Mouse (Mus musculus) ES-CJ7 (cell line): ENCODE measurements at regions not wholly inside any gene's neighbourhood (a gene's known extent, or its start where the extent isn't known, plus 50 kb on each side); places are given as distances from the start of the nearest gene placed in this dataset.
A peak's percentile ranks its signal among the peaks of the same experiment; 100 is the strongest.

Experiments
- DNase-seq: peaks from one replicate; pipeline ENCODE4 v3.0.0; 2011; ENCODE audit warnings: low read depth, low spot score

DNA sequence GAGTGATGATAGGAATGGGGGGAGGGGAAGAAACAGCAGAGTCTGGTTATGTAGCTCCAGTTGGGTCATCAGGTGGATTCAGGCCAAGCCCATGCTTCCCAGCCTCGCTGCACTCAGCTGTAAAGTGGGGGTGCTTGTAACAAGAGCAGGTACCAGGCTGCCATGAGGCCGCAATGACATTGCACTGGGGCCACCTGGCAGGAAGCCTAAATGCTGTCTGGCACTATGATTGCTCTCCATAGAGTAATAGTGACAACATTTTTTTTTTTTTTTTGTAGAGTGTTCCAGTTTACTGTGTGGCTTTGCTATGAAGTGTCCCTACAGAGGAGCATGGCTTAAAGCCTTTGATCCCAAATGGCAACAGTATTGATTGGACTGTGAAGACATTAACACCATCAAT lies 171.9 kb upstream of the Prok2 start:
- no peak for DNase-seq

DNA sequence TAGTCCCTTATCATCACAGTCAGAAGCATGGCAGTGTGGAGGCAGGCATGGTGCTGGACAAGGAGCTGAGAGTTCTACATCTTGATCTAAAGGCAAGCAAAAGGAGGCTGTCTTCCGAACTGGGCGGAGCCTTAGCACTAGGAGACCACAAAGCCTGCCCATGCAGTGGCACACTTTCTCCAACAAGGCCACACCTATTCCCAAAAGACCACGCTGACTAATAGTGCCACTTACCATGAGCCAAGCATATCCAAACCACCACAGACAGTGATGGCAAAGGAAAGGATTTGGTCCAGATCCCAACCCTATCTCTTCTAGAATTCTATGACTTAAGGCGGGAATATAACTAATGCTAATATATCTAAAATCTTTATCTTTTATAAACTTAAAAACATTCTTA lies 169.4 kb upstream of the Prok2 start:
- no peak for DNase-seq

DNA sequence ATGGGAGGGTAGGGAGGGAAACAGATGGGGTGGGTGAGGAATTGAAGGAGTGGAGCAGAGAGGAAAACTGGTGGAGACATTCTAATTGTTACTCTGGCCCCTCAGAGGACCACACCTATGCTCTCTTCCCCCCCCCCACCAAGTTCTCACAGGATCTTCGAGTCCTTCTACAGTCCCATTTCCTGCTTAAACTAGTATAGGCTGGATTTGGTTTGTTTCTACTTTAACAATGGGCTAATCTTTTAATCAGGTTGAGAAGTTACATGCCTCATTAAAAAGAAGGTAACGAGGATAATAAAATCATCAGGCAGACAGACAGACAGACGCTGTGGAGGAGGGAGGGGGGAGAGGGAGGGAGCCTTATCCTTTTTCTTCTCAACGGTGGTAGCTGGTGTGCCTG lies 167.7 kb upstream of the Prok2 start:
- peak; percentile 76 for DNase-seq

DNA sequence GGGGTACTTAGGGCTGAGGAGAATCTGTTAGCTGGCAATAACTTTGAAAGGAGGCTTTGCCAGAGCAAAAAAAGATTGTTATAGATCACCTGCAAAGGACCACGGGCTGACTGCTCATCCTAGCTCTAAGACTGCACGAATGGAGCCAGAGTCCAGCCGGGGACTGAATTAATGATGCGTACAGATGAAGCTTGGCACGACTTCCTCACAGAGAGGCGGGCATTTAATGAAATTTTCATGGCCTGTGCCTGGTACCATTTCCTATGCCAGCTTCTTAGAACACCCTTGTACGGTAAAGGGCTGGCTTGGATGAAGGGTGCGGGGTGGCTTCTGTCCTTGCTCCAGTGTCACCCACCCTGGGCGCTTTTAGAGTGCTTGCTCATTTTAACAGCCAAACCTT lies 166.0 kb upstream of the Prok2 start:
- DNase-seq, result no peak

DNA sequence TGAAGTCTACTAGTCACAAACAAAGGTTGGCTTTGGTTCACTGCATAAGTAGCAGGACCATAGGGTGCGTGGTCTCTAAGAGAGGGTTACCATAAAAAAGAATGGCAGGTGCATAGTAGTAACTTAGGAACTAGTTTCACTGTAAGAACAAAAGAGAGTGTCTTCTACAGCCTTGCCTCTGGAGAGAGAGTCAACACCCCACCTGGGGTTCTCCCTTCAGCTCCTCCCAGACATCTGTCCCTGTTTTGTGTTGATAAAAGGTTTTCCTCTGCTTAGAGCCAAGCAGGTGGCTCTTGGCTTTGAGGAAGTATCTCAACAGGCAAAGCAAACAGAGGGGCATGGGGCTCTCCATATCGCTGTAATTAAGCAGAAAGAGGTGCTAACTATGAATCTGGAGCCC lies 165.6 kb upstream of the Prok2 start:
- DNase-seq, result peak; percentile 21

DNA sequence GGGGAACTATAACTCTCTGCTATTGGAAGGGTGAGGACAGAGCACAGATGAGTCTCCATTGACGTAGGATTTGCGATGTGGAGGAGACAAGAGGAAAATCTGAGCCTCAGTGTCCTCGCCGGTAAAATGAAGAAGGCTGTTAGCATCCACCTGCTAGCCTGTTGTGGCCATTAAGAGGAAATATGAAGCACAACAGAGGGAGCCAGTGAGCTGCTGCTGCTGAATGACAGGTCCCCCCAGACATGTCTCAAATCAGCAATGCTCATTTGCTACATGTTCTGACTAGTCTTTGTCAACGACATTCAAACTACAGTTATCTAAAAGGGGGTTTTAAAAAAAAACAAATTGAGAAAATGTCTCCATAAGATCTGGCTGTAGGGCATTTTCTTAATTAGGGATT lies 164.6 kb upstream of the Prok2 start:
- DNase-seq, result peak; percentile 31

DNA sequence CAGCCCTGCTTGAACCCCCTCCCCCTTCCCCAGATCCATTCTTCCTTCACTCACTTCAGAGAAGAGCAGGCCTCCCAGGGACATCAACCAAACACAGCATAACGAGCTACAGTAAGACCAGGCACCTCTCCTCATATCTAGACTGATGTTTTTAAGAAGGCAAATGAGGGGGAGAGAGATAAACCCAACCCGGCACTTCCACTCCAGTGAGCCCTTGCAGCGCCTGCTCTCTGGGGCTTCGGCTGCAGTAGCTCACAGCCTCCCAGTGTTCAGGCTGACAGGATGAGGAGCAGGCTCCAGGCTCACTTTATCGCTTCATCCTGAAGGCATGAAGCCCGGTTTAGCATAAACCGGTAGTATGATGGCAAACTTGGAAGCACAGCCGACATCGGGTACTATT lies 162.9 kb upstream of the Prok2 start:
- no peak for DNase-seq

DNA sequence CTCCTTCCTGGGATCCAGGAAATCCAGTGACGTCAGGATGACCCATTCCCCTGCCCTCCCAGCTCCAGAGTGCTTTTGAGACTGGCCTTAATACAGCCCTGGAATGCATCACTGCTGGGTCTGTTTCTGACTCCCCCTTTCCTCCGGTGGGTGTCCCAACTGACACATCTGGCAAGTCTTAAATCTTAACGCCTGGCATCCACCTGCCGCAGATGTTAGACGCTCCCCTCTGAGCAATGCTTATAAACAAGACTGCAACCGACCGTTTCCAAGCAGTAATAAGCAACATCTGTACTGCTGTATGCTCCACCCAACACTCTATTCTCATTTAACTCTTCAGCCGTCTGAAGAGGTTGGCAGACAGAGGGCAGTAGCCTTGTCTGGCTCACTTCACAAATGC lies 161.7 kb upstream of the Prok2 start:
- no peak for DNase-seq

DNA sequence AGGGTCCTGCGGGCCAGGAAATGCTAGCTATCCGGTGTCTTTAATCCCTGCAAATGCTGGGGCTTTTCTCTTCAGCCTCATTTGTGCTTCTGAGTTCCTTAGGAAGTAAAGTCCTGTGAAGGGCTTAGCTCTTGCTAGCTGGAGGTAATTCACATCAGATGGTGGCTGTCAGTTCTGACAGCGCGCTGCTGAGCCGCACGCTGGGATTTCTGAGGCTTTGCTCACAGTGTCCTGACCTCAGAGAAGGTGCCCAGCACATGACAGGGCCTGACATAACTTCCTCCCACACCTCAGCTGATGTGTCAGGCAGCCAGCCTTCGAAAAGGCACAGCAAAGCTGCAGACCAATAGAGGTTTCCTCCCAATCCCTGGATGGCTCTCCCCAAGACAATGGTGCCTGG lies 158.6 kb upstream of the Prok2 start:
- no peak for DNase-seq

DNA sequence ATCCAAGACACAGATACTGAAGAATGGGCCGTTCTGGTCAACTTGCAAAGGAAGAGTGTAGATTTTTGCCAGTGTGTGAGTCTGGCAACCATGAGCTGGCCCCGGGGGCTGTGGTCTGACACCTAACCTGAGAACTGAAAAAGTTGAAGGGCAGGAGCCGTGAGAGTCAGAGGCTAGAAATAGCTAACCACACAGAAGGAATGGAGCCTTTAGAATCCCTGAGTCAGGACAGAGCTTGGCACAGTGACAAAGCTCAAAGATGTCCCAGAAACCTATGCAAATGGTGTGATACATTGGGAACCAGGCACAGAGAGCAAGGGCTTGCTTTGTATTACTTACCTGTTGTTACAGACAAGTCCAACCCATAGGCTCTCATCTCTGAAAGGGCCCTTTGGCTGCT lies 157.9 kb upstream of the Prok2 start:
- no peak for DNase-seq

DNA sequence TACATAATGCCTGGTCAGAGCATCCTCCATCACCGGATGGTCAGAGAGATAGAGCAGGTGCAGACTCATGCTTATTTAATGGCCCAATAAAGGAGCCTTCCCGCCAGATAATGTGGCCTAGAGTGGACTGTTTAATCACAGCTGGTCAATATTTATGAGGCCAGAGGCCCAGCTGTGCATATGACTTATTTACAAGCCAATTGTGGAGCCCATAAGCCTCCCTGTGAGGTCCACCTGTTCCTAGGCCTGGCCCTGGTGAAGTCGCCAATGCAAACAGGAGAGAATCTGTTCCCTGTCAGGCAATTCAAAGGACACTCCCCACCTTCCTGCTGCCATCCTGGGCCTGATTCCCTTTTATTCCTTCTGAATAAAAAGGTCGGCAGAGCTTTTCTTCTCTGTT lies 155.4 kb upstream of the Prok2 start:
- DNase-seq, result no peak

DNA sequence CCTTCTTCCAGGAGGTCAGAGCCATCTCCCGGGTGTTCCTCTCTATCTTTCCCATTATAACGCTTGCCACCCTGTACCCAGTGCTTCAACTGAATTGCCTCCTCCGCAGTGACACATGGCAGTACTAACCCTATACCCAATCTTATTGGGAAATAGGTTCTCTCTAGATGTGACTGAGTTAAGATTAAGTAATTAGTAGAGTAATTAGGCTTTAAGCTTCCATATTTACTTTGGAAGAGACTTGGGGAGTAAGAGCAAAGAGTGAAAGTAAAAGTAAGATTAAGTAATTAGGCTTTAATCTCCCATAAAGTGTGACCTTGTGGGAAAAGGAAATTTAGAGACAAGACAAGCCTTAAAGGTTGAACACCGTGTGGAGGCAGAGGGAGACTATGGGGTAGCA lies 148.7 kb upstream of the Prok2 start:
- no peak for DNase-seq

DNA sequence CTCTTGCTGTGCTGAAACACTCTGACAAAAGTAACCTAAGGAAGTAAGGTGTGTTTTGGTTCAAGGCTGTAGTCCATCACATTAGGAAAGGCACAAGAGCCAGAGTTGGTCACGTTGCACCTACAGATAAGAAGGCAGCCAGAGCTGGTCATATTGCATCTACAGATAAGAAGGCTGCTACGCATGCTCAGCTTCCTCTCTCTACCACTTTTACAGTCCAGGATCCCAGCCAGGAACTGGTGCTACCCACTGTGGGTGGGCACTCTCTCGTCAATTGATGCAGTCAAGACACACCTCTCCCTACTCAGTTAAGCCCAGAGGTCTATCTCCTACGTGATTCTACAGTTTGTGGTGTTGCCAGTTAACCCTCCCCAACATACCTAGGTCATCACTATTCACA lies 147.8 kb upstream of the Prok2 start:
- no peak for DNase-seq

DNA sequence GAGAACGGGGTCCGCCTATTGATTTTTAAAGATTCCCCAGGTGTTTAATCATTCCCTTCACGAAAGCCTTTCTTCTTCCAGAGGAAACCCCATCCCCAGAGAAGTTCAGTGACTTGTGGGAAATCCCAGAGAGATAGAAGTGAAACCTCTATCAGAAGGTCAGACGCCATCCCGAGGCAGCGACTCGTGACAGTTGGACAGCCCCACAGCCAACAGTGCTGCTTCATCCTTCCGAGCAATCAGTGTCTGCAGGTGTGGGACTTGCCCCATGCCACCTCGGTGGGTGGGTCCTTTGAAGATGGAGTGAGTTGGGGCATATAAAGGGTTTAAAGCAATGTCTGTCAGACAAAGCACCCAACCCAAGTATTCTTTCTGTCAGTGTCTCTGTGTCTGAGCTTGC lies 139.9 kb upstream of the Prok2 start:
- no peak for DNase-seq

DNA sequence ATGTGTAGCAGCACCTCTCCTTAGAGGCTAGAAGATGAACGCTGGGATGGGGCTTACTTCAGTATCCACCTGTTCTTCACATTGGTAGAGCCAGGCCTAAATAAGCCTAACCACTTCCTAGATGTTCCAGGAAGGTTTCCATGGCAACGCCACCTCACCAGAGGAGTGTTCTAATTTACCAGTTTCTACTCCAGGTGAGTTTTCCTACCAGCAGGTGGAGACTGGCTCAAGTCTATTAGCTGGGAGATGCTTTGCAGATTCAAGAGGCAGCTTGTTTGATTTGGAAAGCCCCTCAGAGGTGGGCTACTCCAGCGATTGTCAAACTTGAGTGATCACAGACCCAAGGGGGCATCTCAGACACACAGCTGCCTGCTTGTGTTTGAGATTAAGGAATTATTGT lies 138.8 kb upstream of the Prok2 start:
- peak; percentile 86 for DNase-seq

DNA sequence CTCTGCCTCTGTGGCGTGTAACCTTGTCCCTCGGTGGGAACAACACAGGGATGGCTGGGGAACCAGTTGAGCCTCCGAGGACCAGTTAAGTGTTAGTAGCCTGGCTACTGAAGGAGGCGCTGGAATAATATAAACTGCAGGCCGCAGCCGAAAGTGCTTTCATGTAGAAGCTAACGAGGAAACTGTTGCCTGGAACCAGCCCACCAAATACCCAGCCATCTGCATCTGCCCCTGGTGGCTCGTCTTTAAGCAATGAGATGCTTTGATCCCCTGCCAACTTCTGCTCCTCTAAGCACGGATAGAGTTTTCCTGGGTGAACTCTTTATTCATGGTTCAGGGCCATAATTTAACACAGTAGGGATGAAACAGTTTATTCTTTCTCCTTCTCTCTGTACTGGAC lies 137.2 kb upstream of the Prok2 start:
- no peak for DNase-seq

DNA sequence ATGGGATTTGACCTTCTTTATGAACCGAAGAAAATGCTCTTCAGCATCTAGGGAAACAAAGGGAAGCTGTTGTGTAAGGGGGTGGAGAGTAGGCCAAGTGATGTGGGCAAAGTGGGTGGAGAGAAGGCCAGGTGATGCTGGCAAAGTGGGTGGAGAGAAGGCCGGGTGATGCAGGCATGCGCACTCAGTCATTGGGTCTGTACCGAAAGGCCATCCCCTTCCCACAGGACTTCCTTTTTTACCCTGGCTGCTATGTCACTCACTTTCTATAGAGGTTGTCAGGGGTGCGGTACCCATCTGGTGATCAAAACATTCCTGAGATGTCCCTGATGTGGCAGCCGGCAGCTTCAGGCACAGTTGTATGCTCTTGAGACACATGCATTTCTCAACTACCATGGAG lies 131.2 kb upstream of the Prok2 start:
- DNase-seq, result peak; percentile 25

DNA sequence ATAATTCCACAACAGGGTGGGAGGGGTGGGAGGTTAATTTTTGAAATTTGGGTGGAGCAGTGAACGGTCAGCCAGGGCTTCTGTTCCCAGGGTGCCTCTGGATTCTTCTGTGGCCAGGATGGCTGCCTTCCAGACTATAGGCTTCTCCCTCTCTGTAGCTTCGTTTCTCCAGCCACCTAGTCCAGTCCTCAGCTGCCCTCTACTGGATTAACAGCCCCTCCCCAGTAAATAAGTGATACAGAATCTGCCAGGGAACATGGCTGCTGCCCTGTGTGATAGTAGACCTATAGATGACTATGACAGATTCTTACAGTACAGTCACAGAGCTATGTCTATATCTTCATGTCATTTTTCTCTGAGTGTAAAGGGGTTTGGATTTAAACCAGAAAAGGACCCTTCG lies 127.5 kb upstream of the Prok2 start:
- DNase-seq, result peak; percentile 32

DNA sequence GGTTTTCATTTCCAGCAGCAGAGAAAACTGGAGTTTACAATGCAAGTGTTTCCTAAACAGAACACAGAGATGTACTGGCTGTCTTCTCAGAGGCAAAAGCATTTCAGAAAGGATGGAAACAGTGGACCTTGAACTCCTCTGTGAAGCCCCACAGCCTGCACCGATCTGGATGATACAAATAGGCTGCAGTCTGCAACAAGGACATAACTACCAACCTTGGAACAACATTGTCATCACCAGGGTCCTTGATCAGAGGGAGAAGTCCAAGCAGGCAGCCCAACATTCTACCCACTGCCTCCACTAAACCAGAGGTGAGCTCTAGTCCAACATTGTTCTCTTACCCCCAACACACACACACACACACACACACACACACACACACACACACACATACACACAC lies 124.5 kb upstream of the Prok2 start:
- no peak for DNase-seq

DNA sequence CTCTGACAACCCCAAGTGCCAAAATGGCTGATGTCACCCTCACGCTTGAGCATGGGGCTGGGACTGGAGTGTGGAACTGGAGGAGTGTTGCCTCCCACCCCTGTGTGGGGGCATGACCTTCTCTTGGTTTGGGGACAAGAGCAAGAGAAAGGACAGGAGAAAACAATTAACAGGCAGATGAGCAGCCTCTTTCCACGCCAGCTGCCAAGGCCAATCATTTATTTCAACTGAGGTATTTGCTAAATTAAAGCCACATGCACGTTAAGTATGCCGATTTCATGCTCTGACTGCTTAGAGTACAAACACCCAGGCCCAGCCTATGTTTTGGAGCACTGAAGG lies 119.3 kb upstream of the Prok2 start:
- no peak for DNase-seq

DNA sequence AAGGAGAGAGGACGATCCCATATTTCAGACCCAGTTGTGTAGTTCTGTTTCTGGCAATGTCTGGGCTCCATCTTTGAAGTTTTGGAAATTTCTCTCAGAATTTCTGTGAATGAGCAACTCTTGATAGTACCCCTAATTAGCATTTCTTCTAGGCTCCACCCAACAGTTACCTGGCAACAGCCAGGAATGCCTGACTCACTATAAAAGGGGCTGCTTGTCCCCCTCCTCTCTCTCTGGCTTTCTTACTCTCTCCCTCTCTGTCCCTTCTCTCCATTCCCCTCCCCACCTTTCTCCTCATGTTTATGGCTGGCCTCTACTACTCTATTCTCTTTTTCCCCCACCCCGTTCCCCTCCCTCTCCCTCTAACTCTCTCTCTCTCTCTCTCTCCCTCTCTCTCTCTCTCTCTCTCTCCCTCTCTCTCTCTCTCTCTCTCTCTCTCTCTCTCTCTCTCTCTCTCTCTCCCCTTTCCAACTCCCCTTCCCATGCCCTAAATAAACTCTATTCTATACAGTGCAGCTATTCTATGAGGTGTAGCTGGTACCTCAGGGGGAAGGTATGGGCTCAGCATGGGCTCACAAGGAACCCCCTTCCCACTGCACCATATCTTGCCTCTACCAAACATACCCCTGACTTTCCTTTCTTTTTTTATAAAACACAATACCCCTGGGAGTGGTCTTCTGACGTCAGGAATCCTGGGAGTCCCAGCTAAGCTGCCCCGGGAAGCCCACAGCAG lies 118.7 kb upstream of the Prok2 start:
- DNase-seq, result no peak

DNA sequence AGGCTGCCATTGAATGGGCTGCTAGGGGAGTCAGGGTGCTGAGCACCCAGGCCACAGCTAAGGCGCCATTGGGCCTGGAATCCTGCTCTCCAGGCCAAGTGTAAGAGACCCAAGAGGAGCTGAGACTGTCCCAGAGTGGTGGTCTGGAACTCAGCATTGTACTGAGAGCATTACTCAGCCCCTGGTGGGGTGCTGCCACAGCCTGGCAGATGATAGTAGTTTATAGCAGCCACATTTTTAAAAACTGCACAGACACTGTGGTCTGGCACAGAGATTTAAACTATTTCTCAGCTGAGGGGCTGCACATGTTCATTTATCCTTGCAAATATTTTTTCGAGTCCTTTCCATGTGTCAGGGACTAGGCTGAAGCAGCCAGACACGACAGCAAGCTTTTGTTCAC lies 117.3 kb upstream of the Prok2 start:
- no peak for DNase-seq

DNA sequence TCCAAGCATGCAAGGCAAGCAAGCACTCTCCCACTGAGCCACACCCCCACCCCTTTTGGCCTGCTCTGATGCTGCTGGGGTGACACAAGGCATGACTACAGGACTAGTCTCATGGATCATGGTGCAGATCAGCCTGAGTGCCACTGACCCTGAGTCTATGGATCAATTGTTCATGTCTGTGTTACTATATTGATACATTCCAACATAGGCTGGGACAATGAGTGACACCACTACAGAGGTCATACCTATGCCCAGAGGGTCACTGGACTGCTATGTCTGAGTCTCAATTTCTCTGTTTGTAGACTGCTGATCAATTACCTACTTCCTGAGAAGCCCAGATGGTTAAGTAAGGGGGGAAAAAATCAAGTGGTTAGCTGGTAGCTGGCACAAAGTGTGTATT lies 116.5 kb upstream of the Prok2 start:
- no peak for DNase-seq

DNA sequence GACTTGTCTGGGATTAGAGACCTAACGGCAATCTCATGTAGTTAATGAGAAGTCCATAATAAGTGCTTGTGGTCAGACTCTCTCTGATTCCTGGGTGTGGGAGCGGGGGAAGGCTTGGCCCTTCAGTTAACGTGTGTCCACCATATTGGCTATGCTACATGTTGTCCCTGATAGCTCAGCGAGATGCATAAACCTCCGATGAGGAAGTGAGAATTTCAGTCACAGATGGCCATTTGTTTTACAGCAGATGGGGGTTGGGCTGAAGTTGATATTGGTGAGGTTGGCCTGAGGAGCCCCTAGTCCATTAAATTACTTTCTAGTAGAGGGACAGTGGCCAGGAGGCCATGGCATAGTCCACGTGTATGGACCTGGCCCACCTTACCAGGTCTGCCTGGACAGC lies 114.6 kb upstream of the Prok2 start:
- DNase-seq, result no peak
